Mouse (Mus musculus) E14TG2a.4 (cell line): Measurements from ENCODE around the gene Dnah7a.
"Not testable (repeated sequence)": the region's sequence is repeated elsewhere in the genome, so short reads cannot be mapped to it uniquely, and the experiment has no call there.

Experiments used
- H3K27me3 ChIP-seq: 2 replicates; pipeline ENCODE4 v1.6.1; 2014; ENCODE audit warnings: low read length, control low read depth; ENCODE audit not compliant: insufficient read depth
- H3K36me3 ChIP-seq: 2 replicates; pipeline ENCODE4 v1.6.1; 2014; ENCODE audit warnings: low read length, control low read depth; ENCODE audit not compliant: insufficient read depth
- H3K4me1 ChIP-seq: replicated peaks from 2 replicates; pipeline ENCODE4 v1.6.1; 2014; ENCODE audit warnings: low read depth, low read length, control low read depth
- H3K4me3 ChIP-seq: replicated peaks from 2 replicates; pipeline ENCODE4 v1.5.1; 2014; ENCODE audit warnings: mild to moderate bottlenecking, low read length
- H3K9me3 ChIP-seq: 2 replicates; pipeline ENCODE4 v1.6.1; 2014; ENCODE audit warnings: low read length, control low read depth
- CTCF ChIP-seq: conservative IDR thresholded peaks from 2 replicates; pipeline ENCODE4 v1.5.1; 2014; ENCODE audit warnings: low read length
- NANOG ChIP-seq: IDR thresholded peaks from 2 replicates; pipeline ENCODE4 v1.6.1; 2014; ENCODE audit warnings: borderline replicate concordance, low read length, mixed read lengths
- POU5F1 ChIP-seq: IDR thresholded peaks from 2 replicates; pipeline ENCODE4 v1.6.1; 2014; ENCODE audit warnings: low read length, borderline replicate concordance

Dnah7a gene

GRCm38 (mm10) chr1:53467325-53467670, 239.3 kb downstream of the Dnah7a start:
- no peaks in the 10 kb centered on the region for H3K27me3 ChIP-seq
- H3K36me3 ChIP-seq: no peaks in the 10 kb centered on the region
- no peak for TF ChIP-seq POU5F1
- no peak for TF ChIP-seq NANOG
- no peak for TF ChIP-seq CTCF
- H3K9me3 ChIP-seq: no peaks in the 10 kb centered on the region
- no peaks in the 10 kb centered on the region for H3K4me1 ChIP-seq
- no peak overlapping the region for H3K4me3 ChIP-seq

GRCm38 (mm10) chr1:53466524-53467324, 239.9 kb downstream of the Dnah7a start:
- not testable (repeated sequence) for H3K36me3 ChIP-seq, H3K9me3 ChIP-seq, H3K4me1 ChIP-seq, H3K27me3 ChIP-seq, H3K4me3 ChIP-seq

GRCm38 (mm10) chr1:53439173-53439572, 267.4 kb downstream of the Dnah7a start:
- H3K4me1 ChIP-seq, H3K4me3 ChIP-seq, H3K27me3 ChIP-seq, H3K9me3 ChIP-seq, H3K36me3 ChIP-seq: not testable (repeated sequence)

- H3K9me3 ChIP-seq, H3K36me3 ChIP-seq, H3K27me3 ChIP-seq, H3K4me1 ChIP-seq, H3K4me3 ChIP-seq: not testable (repeated sequence)
Measured at GRCm38 (mm10) chr1:53432433-53432832, 274.2 kb downstream of the Dnah7a start.

- Histone ChIP-seq H3K9me3 (no peaks in the 10 kb centered on the region), H3K4me3 (no peak overlapping the region), H3K27me3 (no peaks in the 10 kb centered on the region), H3K36me3 (no peaks in the 10 kb centered on the region), H3K4me1 (no peaks in the 10 kb centered on the region)
- TF ChIP-seq NANOG (no peak), CTCF (no peak), POU5F1 (no peak)
Measured at GRCm38 (mm10) chr1:53405803-53406325, 300.7 kb downstream of the Dnah7a start.

GRCm38 (mm10) chr1:53393936-53394760, 312.4 kb downstream of the Dnah7a start:
- H3K9me3 ChIP-seq: peaks cover 35% of the 10 kb centered on the region
- 0 out of 2 replicates have a peak, but pooled peaks have one; percentile 16 for TF ChIP-seq NANOG
- not testable (repeated sequence) for H3K4me1 ChIP-seq, H3K27me3 ChIP-seq, H3K36me3 ChIP-seq, H3K4me3 ChIP-seq

- Histone ChIP-seq H3K4me3 (no peak overlapping the region), H3K4me1 (peaks cover 7% of the 10 kb centered on the region; the same call in 1 of the 2 replicates), H3K36me3 (no peaks in the 10 kb centered on the region), H3K27me3 (no peaks in the 10 kb centered on the region), H3K9me3 (peaks cover 67% of the 10 kb centered on the region)
- no peak for TF ChIP-seq NANOG
- no peak for TF ChIP-seq POU5F1
- no peak for TF ChIP-seq CTCF
Measured at GRCm38 (mm10) chr1:53388762-53389161, 317.8 kb downstream of the Dnah7a start.

- H3K4me1 ChIP-seq: 0 out of 2 replicates have a peak, but pooled peaks cover 4% of the 10 kb centered on the region
- H3K27me3 ChIP-seq: no peaks in the 10 kb centered on the region
- no peak overlapping the region for H3K4me3 ChIP-seq
- TF ChIP-seq CTCF: no peak
- no peak for TF ChIP-seq NANOG
- TF ChIP-seq POU5F1: no peak
- no peaks in the 10 kb centered on the region for H3K36me3 ChIP-seq
- H3K9me3 ChIP-seq: peaks cover 33% of the 10 kb centered on the region
Measured at GRCm38 (mm10) chr1:53384085-53384688, 322.4 kb downstream of the Dnah7a start.
